Mouse (Mus musculus): ENCODE measurements around the gene Rplp1. TPM values are rescaled to one million over a fixed set of nuclear protein-coding genes. Genes with fewer than 3 reads are reported as not detected.

The Rplp1 gene
- polyA plus RNA-seq, 1 experiment from 2014 or later, result 825 TPM

GRCm38 (mm10) chr9:61916986-61917385, 2.6 kb upstream of the Rplp1 start:
- peaks cover 54% of the 10 kb centered on the region for H3K36me3 ChIP-seq (ENCODE audit: control insufficient read depth, insufficient read depth)
- H3K9me3 ChIP-seq (replicated peaks; ENCODE audit: control insufficient read depth, low read length), result no peaks in the 10 kb centered on the region
- no peaks in the 10 kb centered on the region for H3K27me3 ChIP-seq (ENCODE audit: control insufficient read depth, insufficient read depth, low read depth, low read length)
- H3K9ac ChIP-seq (ENCODE audit: low read depth, low read length), result no peak overlapping the region
- no peak for ATAC-seq (ENCODE audit: low read depth)
- no peak overlapping the region for H3K4me2 ChIP-seq (ENCODE audit: low read depth, low read length)
- H3K27ac ChIP-seq (ENCODE audit: low read length), result no peak overlapping the region
- peaks cover 29% of the 10 kb centered on the region for H3K4me1 ChIP-seq (ENCODE audit: control insufficient read depth, low read depth, low read length)
- no peak overlapping the region for H3K4me3 ChIP-seq (ENCODE audit: low read depth, low read length)
- 31% methylated on average over 3 of the region's 3 CpGs for WGBS (ENCODE audit: insufficient replicate concordance)

- Histone ChIP-seq H3K4me3 (ENCODE audit: low read depth, low read length) (peak overlapping the region; percentile 71), H3K4me1 (ENCODE audit: control insufficient read depth, low read depth, low read length) (peaks cover 37% of the 10 kb centered on the region), H3K9me3 (replicated peaks; ENCODE audit: control insufficient read depth, low read length) (no peaks in the 10 kb centered on the region), H3K9ac (ENCODE audit: low read depth, low read length) (peak overlapping the region; percentile 70), H3K36me3 (ENCODE audit: control insufficient read depth, insufficient read depth) (peaks cover 46% of the 10 kb centered on the region), H3K27ac (ENCODE audit: low read length) (peak overlapping the region; percentile 98), H3K27me3 (ENCODE audit: control insufficient read depth, insufficient read depth, low read depth, low read length) (no peaks in the 10 kb centered on the region), H3K4me2 (ENCODE audit: low read depth, low read length) (peak overlapping the region; percentile 98)
- no peak for ATAC-seq (ENCODE audit: low read depth)
- 46% methylated on average over 4 of the region's 4 CpGs for WGBS (ENCODE audit: insufficient replicate concordance)
Measured at GRCm38 (mm10) chr9:61915393-61916005, 1.2 kb upstream of the Rplp1 start.

- 2% methylated on average over 13 of the region's 13 CpGs for WGBS (ENCODE audit: insufficient replicate concordance)
- Histone ChIP-seq H3K27ac (ENCODE audit: low read length) (peak overlapping the region; percentile 98), H3K4me3 (ENCODE audit: low read depth, low read length) (peak overlapping the region; percentile 71), H3K36me3 (ENCODE audit: control insufficient read depth, insufficient read depth) (peaks cover 46% of the 10 kb centered on the region), H3K4me1 (ENCODE audit: control insufficient read depth, low read depth, low read length) (peaks cover 37% of the 10 kb centered on the region), H3K9me3 (replicated peaks; ENCODE audit: control insufficient read depth, low read length) (no peaks in the 10 kb centered on the region), H3K9ac (ENCODE audit: low read depth, low read length) (peak overlapping the region; percentile 70), H3K27me3 (ENCODE audit: control insufficient read depth, insufficient read depth, low read depth, low read length) (no peaks in the 10 kb centered on the region), H3K4me2 (ENCODE audit: low read depth, low read length) (peak overlapping the region; percentile 98)
- no peak for ATAC-seq (ENCODE audit: low read depth)
Measured at GRCm38 (mm10) chr9:61914917-61915300, 567 bp upstream of the Rplp1 start.

GRCm38 (mm10) chr9:61911300-61912128, 2.8 kb downstream of the Rplp1 start:
- Histone ChIP-seq H3K4me1 (ENCODE audit: control insufficient read depth, low read depth, low read length) (peaks cover 41% of the 10 kb centered on the region), H3K9me3 (replicated peaks; ENCODE audit: control insufficient read depth, low read length) (no peaks in the 10 kb centered on the region), H3K4me3 (ENCODE audit: low read depth, low read length) (no peak overlapping the region), H3K27ac (ENCODE audit: low read length) (0 out of 2 replicates have a peak overlapping the region, but pooled peaks have one; percentile 7), H3K27me3 (ENCODE audit: control insufficient read depth, insufficient read depth, low read depth, low read length) (no peaks in the 10 kb centered on the region), H3K4me2 (ENCODE audit: low read depth, low read length) (no peak overlapping the region), H3K9ac (ENCODE audit: low read depth, low read length) (no peak overlapping the region), H3K36me3 (ENCODE audit: control insufficient read depth, insufficient read depth) (peaks cover 18% of the 10 kb centered on the region)
- WGBS (ENCODE audit: insufficient replicate concordance), result 34% methylated on average over 6 of the region's 6 CpGs
- no peak for ATAC-seq (ENCODE audit: low read depth)

- H3K27me3 ChIP-seq (ENCODE audit: control insufficient read depth, insufficient read depth, low read depth, low read length), result no peaks in the 10 kb centered on the region
- H3K27ac ChIP-seq (ENCODE audit: low read length), result no peak overlapping the region
- WGBS (ENCODE audit: insufficient replicate concordance), result 16% methylated on average over 20 of the region's 20 CpGs
- H3K36me3 ChIP-seq (ENCODE audit: control insufficient read depth, insufficient read depth), result peaks cover 16% of the 10 kb centered on the region
- no peak overlapping the region for H3K4me3 ChIP-seq (ENCODE audit: low read depth, low read length)
- H3K4me1 ChIP-seq (ENCODE audit: control insufficient read depth, low read depth, low read length), result peaks cover 39% of the 10 kb centered on the region
- no peak overlapping the region for H3K4me2 ChIP-seq (ENCODE audit: low read depth, low read length)
- H3K9ac ChIP-seq (ENCODE audit: low read depth, low read length), result no peak overlapping the region
- no peaks in the 10 kb centered on the region for H3K9me3 ChIP-seq (replicated peaks; ENCODE audit: control insufficient read depth, low read length)
- no peak for ATAC-seq (ENCODE audit: low read depth)
Measured at GRCm38 (mm10) chr9:61910526-61911256, 3.7 kb downstream of the Rplp1 start.

- H3K36me3 ChIP-seq (ENCODE audit: control insufficient read depth, insufficient read depth), result peaks cover 16% of the 10 kb centered on the region
- H3K9ac ChIP-seq (ENCODE audit: low read depth, low read length), result no peak overlapping the region
- no peak for ATAC-seq (ENCODE audit: low read depth)
- H3K9me3 ChIP-seq (replicated peaks; ENCODE audit: control insufficient read depth, low read length), result no peaks in the 10 kb centered on the region
- H3K27ac ChIP-seq (ENCODE audit: low read length), result no peak overlapping the region
- no peak overlapping the region for H3K4me3 ChIP-seq (ENCODE audit: low read depth, low read length)
- 45% methylated on average over 1 of the region's 1 CpGs for WGBS (ENCODE audit: insufficient replicate concordance)
- H3K4me1 ChIP-seq (ENCODE audit: control insufficient read depth, low read depth, low read length), result peaks cover 30% of the 10 kb centered on the region
- H3K4me2 ChIP-seq (ENCODE audit: low read depth, low read length), result no peak overlapping the region
- H3K27me3 ChIP-seq (ENCODE audit: control insufficient read depth, insufficient read depth, low read depth, low read length), result no peaks in the 10 kb centered on the region
Measured at GRCm38 (mm10) chr9:61909633-61910032, 4.7 kb downstream of the Rplp1 start.

- Histone ChIP-seq H3K4me2 (ENCODE audit: low read depth, low read length) (no peak overlapping the region), H3K4me1 (ENCODE audit: control insufficient read depth, low read depth, low read length) (peaks cover 30% of the 10 kb centered on the region), H3K9me3 (replicated peaks; ENCODE audit: control insufficient read depth, low read length) (no peaks in the 10 kb centered on the region), H3K4me3 (ENCODE audit: low read depth, low read length) (no peak overlapping the region), H3K9ac (ENCODE audit: low read depth, low read length) (no peak overlapping the region), H3K27ac (ENCODE audit: low read length) (no peak overlapping the region), H3K36me3 (ENCODE audit: control insufficient read depth, insufficient read depth) (peaks cover 16% of the 10 kb centered on the region), H3K27me3 (ENCODE audit: control insufficient read depth, insufficient read depth, low read depth, low read length) (no peaks in the 10 kb centered on the region)
- ATAC-seq (ENCODE audit: low read depth), result no peak
- WGBS (ENCODE audit: insufficient replicate concordance), result 78% methylated on average over 11 of the region's 11 CpGs
Measured at GRCm38 (mm10) chr9:61908832-61909407, 5.4 kb downstream of the Rplp1 start.

GRCm38 (mm10) chr9:61908341-61908740, 6.0 kb downstream of the Rplp1 start:
- whole genome bisulfite sequencing (ENCODE audit: insufficient replicate concordance), result 69% methylated on average over 3 of the region's 3 CpGs
- H3K4me2 ChIP-seq (ENCODE audit: low read depth, low read length), result no peak overlapping the region
- no peaks in the 10 kb centered on the region for H3K27me3 ChIP-seq (ENCODE audit: control insufficient read depth, insufficient read depth, low read depth, low read length)
- H3K9me3 ChIP-seq (replicated peaks; ENCODE audit: control insufficient read depth, low read length), result no peaks in the 10 kb centered on the region
- H3K4me3 ChIP-seq (ENCODE audit: low read depth, low read length), result no peak overlapping the region
- no peak overlapping the region for H3K9ac ChIP-seq (ENCODE audit: low read depth, low read length)
- peaks cover 16% of the 10 kb centered on the region for H3K36me3 ChIP-seq (ENCODE audit: control insufficient read depth, insufficient read depth)
- ATAC-seq (ENCODE audit: low read depth), result no peak
- peaks cover 28% of the 10 kb centered on the region for H3K4me1 ChIP-seq (ENCODE audit: control insufficient read depth, low read depth, low read length)
- no peak overlapping the region for H3K27ac ChIP-seq (ENCODE audit: low read length)
